Mouse (Mus musculus) splenic B cell, adult 2 months (primary cell): ENCODE data around the gene Tada1.

Experiments used
- DNase-seq: peaks from one replicate; pipeline ENCODE4 v3.0.0-alpha.2; 2011; ENCODE audit warnings: low read depth, low spot score
- H3K27me3 ChIP-seq: 2 replicates; pipeline ENCODE4 v1.6.1; 2012; ENCODE audit warnings: mild to moderate bottlenecking, low read length, moderate library complexity, mixed read lengths; ENCODE audit not compliant: control insufficient read depth, poor library complexity, insufficient read depth, severe bottlenecking
- H3K36me3 ChIP-seq: 2 replicates; pipeline ENCODE4 v1.6.1; 2012; ENCODE audit warnings: mild to moderate bottlenecking, low read length, moderate library complexity, mixed read lengths; ENCODE audit not compliant: control insufficient read depth, poor library complexity, insufficient read depth, severe bottlenecking

The Tada1 gene

GRCm38 (mm10) chr1:166379013-166379629 lies at the start of gene Tada1:
TSS of gene Tada1 (plus strand) at chr1:166379097.
- H3K27me3 ChIP-seq = no peaks in the 10 kb centered on the region
- DNase-seq = peak; percentile 95
- H3K36me3 ChIP-seq = no peaks in the 10 kb centered on the region; the same call in 1 of the 2 replicates

GRCm38 (mm10) chr1:166330752-166331151 lies 48.1 kb upstream of the Tada1 start:
- Histone ChIP-seq H3K27me3 (no peaks in the 10 kb centered on the region; the same call in 1 of the 2 replicates), H3K36me3 (no peaks in the 10 kb centered on the region)
- no peak for DNase-seq

DNA sequence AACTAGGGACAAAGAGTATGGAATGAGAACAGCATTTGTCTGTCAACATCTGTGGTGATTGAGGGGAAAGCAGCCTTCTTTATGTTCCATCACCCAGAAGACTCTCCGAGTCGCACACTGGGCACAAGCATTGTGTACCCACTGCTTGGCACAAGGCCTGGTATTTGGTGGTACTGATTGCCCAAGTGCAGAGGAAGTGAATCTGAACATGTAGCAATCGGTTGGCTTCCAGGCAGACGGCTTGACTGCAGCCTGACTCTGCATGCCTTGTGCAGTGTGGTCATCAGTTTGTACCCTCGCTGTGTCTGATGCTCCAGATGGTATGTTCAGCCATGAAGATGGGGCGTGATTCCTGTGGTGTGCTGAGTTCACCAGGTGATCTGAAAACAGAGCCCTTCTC lies 39.8 kb upstream of the Tada1 start:
- DNase-seq = no peak
- Histone ChIP-seq H3K36me3 (no peaks in the 10 kb centered on the region), H3K27me3 (no peaks in the 10 kb centered on the region)

- Histone ChIP-seq H3K27me3 (no peaks in the 10 kb centered on the region), H3K36me3 (no peaks in the 10 kb centered on the region)
- DNase-seq = no peak
These were observed 36.8 kb upstream of the Tada1 start for GRCm38 (mm10) chr1:166342060-166342459.

DNA sequence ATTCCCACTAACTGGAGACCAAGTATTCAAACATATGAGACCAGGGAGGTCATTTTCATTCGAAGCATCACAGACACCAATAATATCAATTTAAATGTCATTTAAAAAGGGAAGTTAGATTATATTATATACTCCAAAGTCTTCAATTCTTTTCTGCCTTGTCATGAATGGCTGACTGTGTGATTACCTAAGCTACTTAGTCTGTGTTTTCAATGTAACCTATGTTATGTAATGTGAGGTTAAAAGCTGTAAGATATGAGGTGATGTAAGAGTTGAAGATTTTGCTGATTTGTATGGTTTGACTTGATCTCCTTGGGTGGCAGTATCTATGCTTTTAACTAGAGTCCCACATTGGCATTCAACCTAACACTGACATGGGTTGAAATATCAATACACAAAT lies 36.4 kb upstream of the Tada1 start:
- no peaks in the 10 kb centered on the region for H3K27me3 ChIP-seq
- no peak for DNase-seq
- H3K36me3 ChIP-seq = no peaks in the 10 kb centered on the region

- Histone ChIP-seq H3K27me3 (no peaks in the 10 kb centered on the region), H3K36me3 (no peaks in the 10 kb centered on the region)
- DNase-seq = no peak
These were observed 35.3 kb upstream of the Tada1 start for GRCm38 (mm10) chr1:166343586-166343985.

- no peak for DNase-seq
- Histone ChIP-seq H3K36me3 (no peaks in the 10 kb centered on the region), H3K27me3 (no peaks in the 10 kb centered on the region)
These were observed 34.4 kb upstream of the Tada1 start for GRCm38 (mm10) chr1:166344300-166345077.

DNA sequence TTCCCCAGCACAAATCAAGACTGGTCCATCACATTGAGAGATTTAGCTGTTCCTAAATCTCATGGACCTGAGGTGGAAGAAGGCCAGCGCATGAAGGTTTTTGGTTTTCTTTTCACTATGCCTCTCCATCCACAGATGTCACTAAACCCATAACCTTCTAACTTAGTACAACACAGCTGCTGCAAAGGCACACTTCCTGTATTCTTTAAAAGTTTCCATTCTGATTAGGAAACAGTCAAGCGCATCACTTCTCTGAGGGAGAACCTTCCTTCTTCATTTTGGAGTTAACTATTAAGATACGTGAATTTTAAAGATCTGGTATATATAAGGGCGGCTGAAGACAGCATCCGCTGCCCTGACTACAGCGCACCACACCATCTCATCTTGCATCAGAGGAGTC lies 33.3 kb upstream of the Tada1 start:
- peak; percentile 54 for DNase-seq
- Histone ChIP-seq H3K27me3 (no peaks in the 10 kb centered on the region), H3K36me3 (no peaks in the 10 kb centered on the region)

- DNase-seq = no peak
- H3K36me3 ChIP-seq = no peaks in the 10 kb centered on the region
- H3K27me3 ChIP-seq = no peaks in the 10 kb centered on the region
These were observed 32.0 kb upstream of the Tada1 start for GRCm38 (mm10) chr1:166346906-166347305.

GRCm38 (mm10) chr1:166349341-166349740 lies 29.6 kb upstream of the Tada1 start:
- H3K36me3 ChIP-seq = no peaks in the 10 kb centered on the region
- no peak for DNase-seq
- no peaks in the 10 kb centered on the region for H3K27me3 ChIP-seq

DNA sequence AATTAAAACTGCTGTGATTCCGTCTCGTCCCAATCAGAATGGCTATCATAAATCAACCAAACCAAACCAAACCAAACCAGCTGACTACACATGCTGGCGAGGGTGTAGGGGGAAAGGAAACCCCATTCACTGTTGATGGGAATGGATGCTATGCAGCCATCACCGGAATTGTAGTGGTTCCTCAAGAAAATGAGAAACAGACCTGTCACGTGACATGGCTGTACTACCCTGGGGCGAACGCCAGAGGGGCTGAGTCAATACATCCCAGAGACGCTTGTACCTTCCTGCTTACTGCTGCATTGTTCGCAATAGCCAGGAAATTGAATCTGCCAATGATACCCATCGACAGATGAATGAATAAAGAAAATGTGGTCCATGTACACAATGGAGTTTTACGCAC lies 29.1 kb upstream of the Tada1 start:
- DNase-seq = no peak
- Histone ChIP-seq H3K36me3 (no peaks in the 10 kb centered on the region), H3K27me3 (no peaks in the 10 kb centered on the region)

GRCm38 (mm10) chr1:166360157-166360855 lies 18.6 kb upstream of the Tada1 start:
- H3K36me3 ChIP-seq = no peaks in the 10 kb centered on the region
- DNase-seq = peak; percentile 84
- no peaks in the 10 kb centered on the region for H3K27me3 ChIP-seq

DNA sequence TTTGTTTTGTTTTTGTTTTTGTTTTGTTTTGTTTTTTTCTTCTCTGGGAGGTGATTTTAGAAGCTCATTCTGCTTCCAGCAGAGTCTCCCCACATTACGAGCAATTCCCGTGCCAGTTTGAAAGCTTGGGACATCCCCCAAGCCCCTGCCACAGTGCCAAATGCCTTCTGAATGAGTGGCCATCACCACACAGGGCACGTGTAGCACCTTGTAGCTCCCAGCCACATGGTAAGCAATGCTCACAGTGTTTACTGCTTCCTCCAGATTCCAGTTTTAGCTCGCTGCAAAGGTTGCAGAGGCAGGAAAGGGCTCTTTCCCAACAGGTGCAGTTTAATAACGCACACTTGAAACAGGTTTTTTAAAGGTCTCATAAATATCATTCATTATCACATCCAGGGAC lies 18.0 kb upstream of the Tada1 start:
- Histone ChIP-seq H3K36me3 (no peaks in the 10 kb centered on the region), H3K27me3 (no peaks in the 10 kb centered on the region)
- DNase-seq = no peak

- Histone ChIP-seq H3K36me3 (no peaks in the 10 kb centered on the region), H3K27me3 (no peaks in the 10 kb centered on the region)
- no peak for DNase-seq
These were observed 17.1 kb upstream of the Tada1 start for GRCm38 (mm10) chr1:166361842-166362241.

DNA sequence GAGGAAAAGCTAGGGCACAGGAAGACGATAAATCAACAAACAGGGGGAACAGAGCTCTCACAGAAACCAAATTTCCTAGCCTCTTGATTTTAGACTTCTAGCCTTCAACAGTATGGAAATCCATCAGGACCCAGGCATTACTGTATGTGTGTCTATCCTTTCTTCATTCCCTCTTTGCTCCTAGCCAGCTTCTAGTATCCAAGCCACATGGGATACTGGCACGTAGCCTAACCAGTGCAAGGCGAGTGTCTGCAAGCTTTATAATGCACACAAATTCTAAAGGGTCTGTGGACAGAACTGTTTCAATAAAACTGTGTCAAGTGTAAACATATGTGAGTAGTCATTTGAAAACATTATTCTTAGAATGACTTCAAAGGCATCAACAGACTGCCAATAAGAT lies 16.2 kb upstream of the Tada1 start:
- no peaks in the 10 kb centered on the region for H3K36me3 ChIP-seq
- no peaks in the 10 kb centered on the region for H3K27me3 ChIP-seq
- no peak for DNase-seq
